Mouse (Mus musculus): ENCODE results near the gene Bcl6.

DNA sequence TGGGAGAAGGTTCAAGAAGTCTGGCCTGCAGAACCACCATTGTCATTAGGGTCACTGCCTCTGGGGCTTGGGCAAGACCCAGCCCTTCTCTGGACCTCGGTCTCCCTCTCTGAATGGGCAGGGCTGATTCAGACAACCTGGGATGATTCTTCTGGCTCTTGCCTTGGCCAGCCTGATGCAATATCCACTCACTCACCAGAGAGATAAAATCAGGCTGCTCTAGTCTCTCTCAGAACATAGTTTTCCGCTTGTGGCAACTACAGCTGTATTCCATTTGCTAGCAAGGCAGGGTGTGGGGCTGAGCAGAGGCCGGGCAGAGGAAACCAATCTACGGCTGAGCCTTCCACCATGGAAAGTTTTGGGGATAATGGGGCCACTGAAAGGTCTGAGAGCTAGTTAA, 19.8 kb downstream of the Bcl6 start:
- TF ChIP-seq POLR2A (IDR thresholded peaks at IDR 0.05; ENCODE audit: control insufficient read depth, low read depth, low read length): no peak
- no peak for TF ChIP-seq CTCF (IDR thresholded peaks at IDR 0.05; ENCODE audit: control insufficient read depth, insufficient read depth, insufficient replicate concordance, low read depth, low read length)
